12 mouse cellular contexts compared by ENCODE assay signal in genomic region chr3:105703571-105703970, GRCm38 (mm10). TPM values are rescaled to one million over a fixed set of nuclear protein-coding genes. Genes with fewer than 3 reads are reported as not detected.
DNase-seq lines count a peak whose midpoint lies in the region; ATAC-seq and TF ChIP-seq lines count a peak whose summit lies in the region.
"Had no signal": no experiment of that assay in that cellular context is flagged by ENCODE, and none has a peak within 500 bp of the region (broad histone marks: within the 10 kb centered on the region; RNA-seq: fewer than 3 reads in every experiment).

No protein-coding gene starts in this region.

- peak; percentile 82 for DNase-seq in heart, adult 11 months
- no peak for DNase-seq in heart, postnatal 10 days
- DNase-seq in lung, adult 2 months, result no peak
- DNase-seq in frontal cortex, postnatal 14 days (ENCODE audit: low spot score in 2 of 2), result no peak
- DNase-seq: adrenal gland, postnatal 25 days; cerebellum, adult 18-20 months; lung, adult 18-20 months had no signal

- no peak overlapping the region for H3K9ac ChIP-seq in lung, embryonic 15.5 days
- no peak overlapping the region for H3K9ac ChIP-seq in heart, embryonic 15.5 days
- no peak overlapping the region for H3K9ac ChIP-seq in liver, embryonic 12.5 days

- no peak for ATAC-seq in lung, embryonic 15.5 days (ENCODE audit: borderline replicate concordance, extremely low read depth, low FRiP score, low TSS enrichment)
- no peak for ATAC-seq in heart, embryonic 15.5 days (replicated peaks; ENCODE audit: insufficient number of reproducible peaks, insufficient read depth, low FRiP score, low read depth)
- ATAC-seq in liver, embryonic 12.5 days, result no peak
- ATAC-seq in monocyte, adult 5-6 weeks (replicated peaks; ENCODE audit: insufficient number of reproducible peaks, low FRiP score, low TSS enrichment, poor library complexity, severe bottlenecking), result no peak

- no peaks in the 10 kb centered on the region for H3K36me3 ChIP-seq in lung, embryonic 15.5 days
- H3K36me3 ChIP-seq in heart, embryonic 15.5 days, result no peaks in the 10 kb centered on the region
- no peaks in the 10 kb centered on the region for H3K36me3 ChIP-seq in liver, embryonic 12.5 days

- 46% methylated on average over 6 of the region's 6 CpGs for WGBS in lung, embryonic 15.5 days
- 47% methylated on average over 6 of the region's 6 CpGs for WGBS in lung, adult 2 months
- 77% methylated on average over 6 of the region's 6 CpGs for WGBS in heart, embryonic 15.5 days
- 60% methylated on average over 6 of the region's 6 CpGs for WGBS in liver, embryonic 12.5 days (ENCODE audit: insufficient replicate concordance)

- TF ChIP-seq CTCF in lung, adult 2 months (IDR thresholded peaks at IDR 0.05; ENCODE audit: insufficient read depth, low read length), result no peak

- no peaks in the 10 kb centered on the region for H3K9me3 ChIP-seq in lung, embryonic 15.5 days
- H3K9me3 ChIP-seq in heart, embryonic 15.5 days (replicated peaks), result no peaks in the 10 kb centered on the region
- H3K9me3 ChIP-seq in liver, embryonic 12.5 days (replicated peaks), result no peaks in the 10 kb centered on the region

- intact Hi-C loops in heart, postnatal 10 days (cut with DNase I), result no loop called here

- peaks cover 61% of the 10 kb centered on the region for H3K4me1 ChIP-seq in lung, embryonic 15.5 days
- peaks cover 2% of the 10 kb centered on the region; the same call in 1 of the 2 replicates for H3K4me1 ChIP-seq in lung, adult 2 months (ENCODE audit: control insufficient read depth, insufficient read depth, low read length)
- H3K4me1 ChIP-seq in heart, embryonic 15.5 days (replicated peaks), result peaks cover 71% of the 10 kb centered on the region
- peaks cover 72% of the 10 kb centered on the region for H3K4me1 ChIP-seq in liver, embryonic 12.5 days

- TF ChIP-seq POLR2A in lung, adult 2 months (IDR thresholded peaks at IDR 0.05; ENCODE audit: borderline replicate concordance, extremely low read depth, low read depth, low read length), result no peak

- H3K27me3 ChIP-seq in lung, embryonic 15.5 days, result no peaks in the 10 kb centered on the region
- H3K27me3 ChIP-seq in heart, embryonic 15.5 days, result peaks cover 2% of the 10 kb centered on the region; the same call in 1 of the 2 replicates
- peaks cover 39% of the 10 kb centered on the region for H3K27me3 ChIP-seq in liver, embryonic 12.5 days (replicated peaks)
- H3K27me3 ChIP-seq: Patski had no signal

- H3K27ac ChIP-seq in lung, embryonic 15.5 days, result peak overlapping the region; percentile 55; the same call in 1 of the 2 replicates
- 0 out of 2 replicates have a peak overlapping the region, but pooled peaks have one; percentile 80 for H3K27ac ChIP-seq in heart, embryonic 15.5 days
- H3K27ac ChIP-seq in liver, embryonic 12.5 days, result no peak overlapping the region

- peak overlapping the region; percentile 98 for H3K4me2 ChIP-seq in lung, embryonic 15.5 days
- peak overlapping the region; percentile 90; the same call in 1 of the 2 replicates for H3K4me2 ChIP-seq in heart, embryonic 15.5 days
- peak overlapping the region; percentile 96 for H3K4me2 ChIP-seq in liver, embryonic 12.5 days

- H3K4me3 ChIP-seq in lung, embryonic 15.5 days, result 0 out of 2 replicates have a peak overlapping the region, but pooled peaks have one; percentile 57
- no peak overlapping the region for H3K4me3 ChIP-seq in lung, adult 2 months (replicated peaks; ENCODE audit: extremely low read depth, low read depth, low read length)
- no peak overlapping the region for H3K4me3 ChIP-seq in heart, embryonic 15.5 days
- 0 out of 2 replicates have a peak overlapping the region, but pooled peaks have one; percentile 65 for H3K4me3 ChIP-seq in liver, embryonic 12.5 days

RNA-seq across cellular contexts. Expression of gene Inka2, which starts 0.8 kb away (rescaled TPM):
- total RNA-seq in heart, postnatal 10 days (2021), result 10 to 100 TPM; 27.1 to 34.8 TPM
- 2.6 TPM in 2 replicates for polyA plus RNA-seq in lung, embryonic 15.5 days (2015; fragmentation: Nextera tagmentation; extraction: Ambion mirVana)
- polyA plus RNA-seq in lung, adult 2 months (2012; rRNA removed), result 5.7 and 7.6 TPM in 2 replicates
- 2.7 and 2.8 TPM in 2 replicates for polyA plus RNA-seq in heart, embryonic 15.5 days (2015; fragmentation: Nextera tagmentation; extraction: Ambion mirVana)
- 0.33 and 0.37 TPM in 2 replicates for polyA plus RNA-seq in liver, embryonic 12.5 days (2016; fragmentation: Nextera tagmentation; extraction: Ambion mirVana)
- total RNA-seq in monocyte, adult 5-6 weeks (2017), result 0.21 to 0.29 TPM in 2 of 3 replicates, not detected in the other

RNA-seq across cellular contexts. Expression of gene Ddx20, which starts 16.2 kb away (rescaled TPM):
- 10 to 100 TPM; 13.0 to 13.3 TPM for total RNA-seq in heart, postnatal 10 days (2021)
- polyA plus RNA-seq in lung, embryonic 15.5 days (2015; fragmentation: Nextera tagmentation; extraction: Ambion mirVana), result 40.8 and 41.3 TPM in 2 replicates
- polyA plus RNA-seq in lung, adult 2 months (2012; rRNA removed), result 11.6 and 25.8 TPM in 2 replicates
- polyA plus RNA-seq in heart, embryonic 15.5 days (2015; fragmentation: Nextera tagmentation; extraction: Ambion mirVana), result 18.1 and 20.6 TPM in 2 replicates
- 31.6 and 34.4 TPM in 2 replicates for polyA plus RNA-seq in liver, embryonic 12.5 days (2016; fragmentation: Nextera tagmentation; extraction: Ambion mirVana)
- 16.4 to 28.9 TPM (median 20.6 TPM) in 3 replicates for total RNA-seq in monocyte, adult 5-6 weeks (2017)

Comparison
In these comparisons a context has a peak if more than half of its experiments do, and no peak if none do; other contexts are left out.
1. H3K4me3 ChIP-seq: peak in lung, embryonic 15.5 days (single experiment) and liver, embryonic 12.5 days (single experiment); none in lung, adult 2 months (single experiment) and heart, embryonic 15.5 days (single experiment).
2. Peak in every context shown above with its lines, with median percentiles within 50 percentile points of each other: H3K4me2 ChIP-seq.